Mouse (Mus musculus) natural killer cell, adult 2 months (primary cell): Measurements from ENCODE around the gene Vps9d1.
"Not testable (repeated sequence)": the region's sequence is repeated elsewhere in the genome, so short reads cannot be mapped to it uniquely, and the experiment has no call there.

ENCODE experiments used
- DNase-seq, 2 experiments: peaks; one replicate each; pipeline ENCODE4 v3.0.0; 2022; ENCODE audit warnings: low spot score in 2 of 2

Vps9d1 gene

GRCm38 (mm10) chr8:123253451-123254098, 573 bp downstream of the Vps9d1 start:
- no peak for DNase-seq

- no peak for DNase-seq
Observed at GRCm38 (mm10) chr8:123252925-123253324, 1.2 kb downstream of the Vps9d1 start.

GRCm38 (mm10) chr8:123250940-123251339, 3.2 kb downstream of the Vps9d1 start:
- no peak for DNase-seq

GRCm38 (mm10) chr8:123248596-123248995, 5.6 kb downstream of the Vps9d1 start:
- no peak for DNase-seq

- DNase-seq, result no peak
Observed at GRCm38 (mm10) chr8:123247748-123248147, 6.4 kb downstream of the Vps9d1 start.

GRCm38 (mm10) chr8:123245543-123245942, 8.6 kb downstream of the Vps9d1 start:
- no peak for DNase-seq

GRCm38 (mm10) chr8:123244382-123244781, 9.8 kb downstream of the Vps9d1 start:
- no peak for DNase-seq

- no peak for DNase-seq
Observed at GRCm38 (mm10) chr8:123243053-123243452, 11.1 kb downstream of the Vps9d1 start.

GRCm38 (mm10) chr8:123242107-123242923, 11.8 kb downstream of the Vps9d1 start:
- no peak for DNase-seq

- DNase-seq, result no peak
Observed at GRCm38 (mm10) chr8:123239398-123239797, 14.8 kb downstream of the Vps9d1 start.

GRCm38 (mm10) chr8:123235520-123236497, 18.3 kb downstream of the Vps9d1 start, which contains the start of gene Spata2l:
TSS of gene Spata2l (minus strand) at chr8:123236233.
- peak; percentile 80 to 89 for DNase-seq

- DNase-seq, result no peak
Observed at GRCm38 (mm10) chr8:123234918-123235519, 19.1 kb downstream of the Vps9d1 start.

- no peak for DNase-seq
Observed at GRCm38 (mm10) chr8:123233760-123234159, 20.4 kb downstream of the Vps9d1 start.

GRCm38 (mm10) chr8:123233300-123233699, 20.8 kb downstream of the Vps9d1 start:
- no peak for DNase-seq

- no peak for DNase-seq
Observed at GRCm38 (mm10) chr8:123232553-123232952, 21.6 kb downstream of the Vps9d1 start.

GRCm38 (mm10) chr8:123231742-123232141, 22.4 kb downstream of the Vps9d1 start:
- DNase-seq, result no peak

- not testable (repeated sequence) for DNase-seq
Observed at GRCm38 (mm10) chr8:123230326-123230725, 23.8 kb downstream of the Vps9d1 start.

GRCm38 (mm10) chr8:123228416-123228815, 25.7 kb downstream of the Vps9d1 start:
- no peak for DNase-seq

GRCm38 (mm10) chr8:123224278-123225266, 29.6 kb downstream of the Vps9d1 start, which contains the start of gene Cdk10:
TSS of gene Cdk10 (plus strand) at chr8:123224842.
- peak; percentile 88 to 89 for DNase-seq

GRCm38 (mm10) chr8:123220917-123221316, 33.2 kb downstream of the Vps9d1 start:
- no peak for DNase-seq
